14 mouse cellular contexts compared by ENCODE assay signal in the genomic region with DNA sequence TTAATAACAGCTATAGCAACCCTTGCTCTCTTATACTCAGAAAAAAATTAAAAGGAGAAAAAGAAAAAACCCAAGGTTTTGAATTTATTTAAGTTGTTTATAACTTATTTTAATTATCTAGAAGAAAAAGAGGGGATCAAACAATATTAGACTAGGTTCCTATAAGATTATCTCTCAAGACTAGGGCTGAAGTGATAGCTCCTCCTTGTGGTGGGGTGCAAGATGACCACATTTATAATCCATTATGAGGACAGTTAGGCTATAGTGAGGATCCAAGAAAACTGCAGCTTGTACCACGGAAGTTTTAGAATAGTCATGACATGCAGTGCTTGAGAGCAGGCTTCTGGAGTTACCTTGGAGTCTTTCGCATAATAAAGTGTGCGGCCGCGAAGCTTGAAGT.
DNase-seq lines count a peak whose midpoint lies in the region; ATAC-seq and TF ChIP-seq lines count a peak whose summit lies in the region.
"Had no signal": no experiment of that assay in that cellular context is flagged by ENCODE, and none has a peak within 500 bp of the region (broad histone marks: within the 10 kb centered on the region; RNA-seq: fewer than 3 reads in every experiment).

No protein-coding gene starts in this region.

- DNase-seq in heart, adult 11 months: peak; percentile 61
- DNase-seq in liver, embryonic 14.5 days (ENCODE audit: low read depth in 3 of 3, low spot score in 3 of 3): no peak
- peak; percentile 48 for DNase-seq in A20 (ENCODE audit: low read depth, low spot score)
- peak; percentile 25 for DNase-seq in naive thymus-derived CD4-positive, alpha-beta T cell, adult 2 months (ENCODE audit: low read depth)
- no peak for DNase-seq in adrenal gland, adult (ENCODE audit: inconsistent age in 2 of 2, low spot score in 1 of 2)
- DNase-seq in cerebellum, postnatal 10 days: no peak
- DNase-seq: cerebellum, postnatal 14 days; gastrocnemius, postnatal 25 days; kidney, adult 18-20 months; lung, adult 2 months had no signal

- H3K27ac ChIP-seq in heart, embryonic 12.5 days (ENCODE audit: poor library complexity, severe bottlenecking): no peak overlapping the region
- no peak overlapping the region for H3K27ac ChIP-seq in liver, embryonic 14.5 days
- no peak overlapping the region for H3K27ac ChIP-seq in liver, embryonic 12.5 days
- H3K27ac ChIP-seq: hindbrain, embryonic 13.5 days; midbrain, embryonic 10.5 days had no signal

- peak; percentile 39; the same call in 1 of the 2 replicates for TF ChIP-seq CTCF in liver, embryonic 14.5 days (IDR thresholded peaks at IDR 0.05; ENCODE audit: low read depth)

- no peak overlapping the region for H3K9ac ChIP-seq in heart, embryonic 12.5 days
- no peak overlapping the region for H3K9ac ChIP-seq in liver, embryonic 14.5 days (replicated peaks)
- H3K9ac ChIP-seq in liver, embryonic 12.5 days: no peak overlapping the region
- H3K9ac ChIP-seq: hindbrain, embryonic 13.5 days had no signal

- no peak for ATAC-seq in heart, embryonic 12.5 days (ENCODE audit: insufficient number of reproducible peaks, low FRiP score)
- no peak for ATAC-seq in liver, embryonic 14.5 days (ENCODE audit: insufficient read depth)
- ATAC-seq in liver, embryonic 12.5 days: no peak

- H3K4me2 ChIP-seq in heart, embryonic 12.5 days: no peak overlapping the region
- H3K4me2 ChIP-seq in liver, embryonic 14.5 days (ENCODE audit: low read depth): no peak overlapping the region
- no peak overlapping the region for H3K4me2 ChIP-seq in liver, embryonic 12.5 days
- H3K4me2 ChIP-seq: hindbrain, embryonic 13.5 days had no signal

- no peak overlapping the region for H3K4me3 ChIP-seq in heart, embryonic 12.5 days
- H3K4me3 ChIP-seq in liver, embryonic 14.5 days (ENCODE audit: insufficient read depth in 1 of 2, low read depth in 2 of 2, low read length in 2 of 2): no peak overlapping the region
- H3K4me3 ChIP-seq in liver, embryonic 12.5 days: no peak overlapping the region
- H3K4me3 ChIP-seq: hindbrain, embryonic 13.5 days; midbrain, embryonic 10.5 days had no signal

- H3K4me1 ChIP-seq in heart, embryonic 12.5 days (replicated peaks): peaks cover 5% of the 10 kb centered on the region; the same call in 1 of the 2 replicates
- no peaks in the 10 kb centered on the region for H3K4me1 ChIP-seq in liver, embryonic 14.5 days (replicated peaks; ENCODE audit: control insufficient read depth in 2 of 2, insufficient read depth in 2 of 2, low read length in 1 of 2)
- H3K4me1 ChIP-seq in liver, embryonic 12.5 days: no peaks in the 10 kb centered on the region
- H3K4me1 ChIP-seq: hindbrain, embryonic 13.5 days had no signal

- 0 out of 2 replicates have a peak, but pooled peaks cover under 1% of the 10 kb centered on the region for H3K9me3 ChIP-seq in heart, embryonic 12.5 days (replicated peaks)
- H3K9me3 ChIP-seq in liver, embryonic 14.5 days (ENCODE audit: control insufficient read depth, low read length): no peaks in the 10 kb centered on the region
- no peaks in the 10 kb centered on the region for H3K9me3 ChIP-seq in liver, embryonic 12.5 days (replicated peaks)

- WGBS in heart, embryonic 12.5 days: 87% methylated on average over 5 of the region's 5 CpGs
- 87% methylated on average over 5 of the region's 5 CpGs for WGBS in liver, embryonic 14.5 days (ENCODE audit: insufficient replicate concordance)
- WGBS in liver, embryonic 12.5 days (ENCODE audit: insufficient replicate concordance): 89% methylated on average over 5 of the region's 5 CpGs

- TF ChIP-seq EP300 in liver, embryonic 14.5 days (IDR thresholded peaks at IDR 0.05; ENCODE audit: low read depth): no peak

- 0 out of 2 replicates have a peak, but pooled peaks cover 1% of the 10 kb centered on the region for H3K36me3 ChIP-seq in heart, embryonic 12.5 days
- H3K36me3 ChIP-seq in liver, embryonic 14.5 days (replicated peaks; ENCODE audit: control insufficient read depth, insufficient read depth, low read depth): no peaks in the 10 kb centered on the region
- H3K36me3 ChIP-seq in liver, embryonic 12.5 days: no peaks in the 10 kb centered on the region
- H3K36me3 ChIP-seq: hindbrain, embryonic 13.5 days; midbrain, embryonic 10.5 days had no signal

- H3K27me3 ChIP-seq in heart, embryonic 12.5 days (replicated peaks): no peaks in the 10 kb centered on the region
- no peaks in the 10 kb centered on the region for H3K27me3 ChIP-seq in liver, embryonic 14.5 days (ENCODE audit: control insufficient read depth, insufficient read depth, low read length)
- H3K27me3 ChIP-seq in liver, embryonic 12.5 days (replicated peaks): no peaks in the 10 kb centered on the region
- H3K27me3 ChIP-seq: hindbrain, embryonic 13.5 days had no signal

Comparison
In these comparisons a context has a peak if more than half of its experiments do, and no peak if none do; other contexts are left out.
1. DNase-seq: peak in heart, adult 11 months (single experiment), A20 (single experiment) and naive thymus-derived CD4-positive, alpha-beta T cell, adult 2 months (single experiment); none in liver, embryonic 14.5 days (0 of 3), adrenal gland, adult (0 of 2) and cerebellum, postnatal 10 days (0 of 2).